Mouse (Mus musculus) neural tube, embryonic 14.5 days (tissue): ENCODE results near the gene Hfm1. TPM values are rescaled to one million over a fixed set of nuclear protein-coding genes. Genes with fewer than 3 reads are reported as not detected.
A peak's percentile ranks its signal among the peaks of the same experiment; 100 is the strongest.

Experiments used
- ATAC-seq: fragments of 200-750 bp; cut with Nextera tagmentation; 2 replicates; pipeline ENCODE4 v1.8.0; 2017; ENCODE audit warnings: low read depth, mild to moderate bottlenecking, moderate TSS enrichment, moderate library complexity
- H3K27ac ChIP-seq: fragments of 300-500 bp; sonication (generic); 2 replicates; pipeline ENCODE4 v1.5.1; 2014; ENCODE audit warnings: low read depth, mild to moderate bottlenecking, control low read depth, low read length, moderate library complexity, mixed read lengths
- H3K27me3 ChIP-seq: fragments of 300-500 bp; sonication (generic); 2 replicates; pipeline ENCODE4 v1.6.1; 2014; ENCODE audit warnings: low read length; ENCODE audit not compliant: control insufficient read depth, insufficient read depth
- H3K36me3 ChIP-seq: fragments of 300-500 bp; sonication (generic); 2 replicates; pipeline ENCODE4 v1.6.1; 2014; ENCODE audit warnings: low read length, mixed read lengths; ENCODE audit not compliant: control insufficient read depth, insufficient read depth
- H3K4me1 ChIP-seq: fragments of 300-500 bp; sonication (generic); 2 replicates; pipeline ENCODE4 v1.6.1; 2014; ENCODE audit warnings: low read length; ENCODE audit not compliant: control insufficient read depth, insufficient read depth
- H3K4me2 ChIP-seq: fragments of 300-500 bp; sonication (generic); 2 replicates; pipeline ENCODE4 v1.6.1; 2014; ENCODE audit warnings: mild to moderate bottlenecking, low read depth, low read length, control low read depth
- H3K4me3 ChIP-seq: fragments of 300-500 bp; sonication (generic); 2 replicates; pipeline ENCODE4 v1.5.1; 2014; ENCODE audit warnings: low read depth, low read length, control low read depth, mixed read lengths
- H3K9ac ChIP-seq: fragments of 300-500 bp; sonication (generic); replicated peaks from 2 replicates; pipeline ENCODE4 v1.6.1; 2014; ENCODE audit warnings: low read depth, mild to moderate bottlenecking, control low read depth, low read length, mixed read lengths
- H3K9me3 ChIP-seq: fragments of 300-500 bp; sonication (generic); 2 replicates; pipeline ENCODE4 v1.6.1; 2016; ENCODE audit warnings: low read length; ENCODE audit not compliant: control insufficient read depth
- WGBS: fragments of 180-500 bp; shearing (Covaris S2); extraction: QIAGEN DNeasy Blood & Tissue Kit; methylation state at CpG from one replicate; pipeline ENCODE4 v1.1.7; 2014; 5-methylcytosine and 5-hydroxymethylcytosine counted together
- polyA plus RNA-seq: library from polyadenylated mRNA; unstranded; fragments of >200 nt; fragmentation: Nextera tagmentation; extraction: Ambion mirVana; gene quantifications from 2 replicates; pipeline ENCODE4 v1.2.1, GENCODE M21; 2014

Hfm1 gene
- polyA plus RNA-seq, 1 experiment from 2014 or later: 8.4 TPM

DNA sequence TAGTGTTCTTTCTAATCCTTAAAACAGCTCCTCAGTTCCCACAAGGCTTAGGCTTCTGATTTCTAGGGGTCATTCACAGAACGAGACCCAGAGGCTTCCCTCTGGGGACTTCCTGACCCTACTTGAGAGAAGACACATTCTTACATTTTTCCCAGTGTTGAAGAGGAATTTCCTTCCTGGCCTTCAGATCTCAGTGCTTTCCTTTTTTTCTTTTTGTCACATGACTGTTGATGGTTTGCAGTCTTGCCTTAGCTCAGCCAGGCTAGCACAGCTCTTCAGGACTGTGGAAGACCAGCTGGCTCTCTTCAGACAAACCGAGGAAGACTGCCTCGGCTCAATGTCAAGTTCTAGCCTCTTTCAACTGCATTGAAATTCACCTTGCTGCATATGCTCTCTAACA lies 30.3 kb upstream of the Hfm1 start:
- Histone ChIP-seq H3K9me3 (no peaks in the 10 kb centered on the region), H3K9ac (no peak overlapping the region), H3K36me3 (no peaks in the 10 kb centered on the region), H3K4me2 (no peak overlapping the region), H3K4me1 (no peaks in the 10 kb centered on the region), H3K27me3 (no peaks in the 10 kb centered on the region), H3K27ac (no peak overlapping the region), H3K4me3 (no peak overlapping the region)
- whole genome bisulfite sequencing: 77% methylated on average over 3 of the region's 3 CpGs
- ATAC-seq: no peak

- H3K27ac ChIP-seq: no peak overlapping the region
- WGBS: 86% methylated on average over 6 of the region's 6 CpGs
- H3K27me3 ChIP-seq: no peaks in the 10 kb centered on the region
- H3K9me3 ChIP-seq: no peaks in the 10 kb centered on the region
- ATAC-seq: no peak
- no peaks in the 10 kb centered on the region for H3K36me3 ChIP-seq
- H3K4me2 ChIP-seq: no peak overlapping the region
- no peak overlapping the region for H3K9ac ChIP-seq
- H3K4me3 ChIP-seq: no peak overlapping the region
- H3K4me1 ChIP-seq: no peaks in the 10 kb centered on the region
These were observed 22.6 kb upstream of the Hfm1 start for GRCm38 (mm10) chr5:106948683-106949082.

DNA sequence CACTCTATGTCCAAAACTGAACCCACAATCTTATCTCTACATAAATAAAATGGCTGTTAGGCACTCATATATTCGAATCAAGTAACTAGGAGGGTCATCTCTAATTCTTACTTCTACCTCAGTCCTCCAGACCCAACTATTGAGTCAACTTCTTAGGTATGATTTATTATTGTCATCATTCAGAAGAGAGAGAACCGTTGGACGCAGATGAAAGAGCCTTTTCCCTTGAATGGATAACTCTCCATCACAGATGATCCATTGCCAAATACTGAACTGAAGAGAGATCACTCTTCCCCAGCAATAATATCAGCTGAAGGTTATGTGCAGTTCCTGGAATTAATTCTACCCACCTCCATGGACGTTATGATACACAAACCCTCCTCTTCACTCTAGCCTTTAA lies 20.2 kb upstream of the Hfm1 start:
- H3K4me1 ChIP-seq: no peaks in the 10 kb centered on the region
- WGBS: 86% methylated on average over 4 of the region's 4 CpGs
- no peak overlapping the region for H3K4me2 ChIP-seq
- H3K36me3 ChIP-seq: no peaks in the 10 kb centered on the region
- no peak overlapping the region for H3K4me3 ChIP-seq
- H3K27me3 ChIP-seq: no peaks in the 10 kb centered on the region
- H3K9ac ChIP-seq: no peak overlapping the region
- no peak overlapping the region for H3K27ac ChIP-seq
- no peak for ATAC-seq
- H3K9me3 ChIP-seq: no peaks in the 10 kb centered on the region

- H3K4me1 ChIP-seq: no peaks in the 10 kb centered on the region
- 78% methylated on average over 4 of the region's 4 CpGs for WGBS
- no peaks in the 10 kb centered on the region for H3K27me3 ChIP-seq
- H3K36me3 ChIP-seq: no peaks in the 10 kb centered on the region
- no peak overlapping the region for H3K9ac ChIP-seq
- no peak overlapping the region for H3K4me2 ChIP-seq
- H3K9me3 ChIP-seq: no peaks in the 10 kb centered on the region
- ATAC-seq: no peak
- H3K27ac ChIP-seq: no peak overlapping the region
- no peak overlapping the region for H3K4me3 ChIP-seq
These were observed 1.9 kb upstream of the Hfm1 start for GRCm38 (mm10) chr5:106927996-106928395.

DNA sequence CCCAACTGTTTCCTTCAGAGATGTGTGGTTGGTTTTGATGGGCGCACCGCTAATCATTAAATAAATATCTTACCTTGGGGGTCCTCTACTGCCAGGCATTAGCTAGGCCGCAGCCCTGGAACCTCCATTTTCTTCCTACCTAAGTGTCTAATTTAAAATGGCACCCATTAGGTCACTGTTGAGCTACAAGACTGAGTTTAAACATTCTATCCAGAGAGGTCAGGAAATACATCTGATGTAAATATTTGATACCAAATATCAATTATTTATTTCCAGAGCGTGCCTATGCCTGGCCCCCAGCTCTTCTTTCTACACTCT lies 207 bp upstream of the Hfm1 start:
- Histone ChIP-seq H3K4me1 (no peaks in the 10 kb centered on the region), H3K27ac (peak overlapping the region; percentile 82), H3K4me3 (peak overlapping the region; percentile 44), H3K4me2 (peak overlapping the region; percentile 48), H3K9me3 (no peaks in the 10 kb centered on the region), H3K9ac (peak overlapping the region; percentile 76), H3K27me3 (no peaks in the 10 kb centered on the region), H3K36me3 (no peaks in the 10 kb centered on the region)
- WGBS: 25% methylated on average over 4 of the region's 4 CpGs
- ATAC-seq: no peak; the same call in none of the 2 replicates

- no peaks in the 10 kb centered on the region for H3K36me3 ChIP-seq
- ATAC-seq: no peak
- no peaks in the 10 kb centered on the region for H3K9me3 ChIP-seq
- H3K4me1 ChIP-seq: no peaks in the 10 kb centered on the region
- no peak overlapping the region for H3K9ac ChIP-seq
- no peak overlapping the region for H3K4me2 ChIP-seq
- H3K4me3 ChIP-seq: no peak overlapping the region
- no peak overlapping the region for H3K27ac ChIP-seq
- no peaks in the 10 kb centered on the region for H3K27me3 ChIP-seq
These were observed 6.8 kb downstream of the Hfm1 start for GRCm38 (mm10) chr5:106919315-106919714.

DNA sequence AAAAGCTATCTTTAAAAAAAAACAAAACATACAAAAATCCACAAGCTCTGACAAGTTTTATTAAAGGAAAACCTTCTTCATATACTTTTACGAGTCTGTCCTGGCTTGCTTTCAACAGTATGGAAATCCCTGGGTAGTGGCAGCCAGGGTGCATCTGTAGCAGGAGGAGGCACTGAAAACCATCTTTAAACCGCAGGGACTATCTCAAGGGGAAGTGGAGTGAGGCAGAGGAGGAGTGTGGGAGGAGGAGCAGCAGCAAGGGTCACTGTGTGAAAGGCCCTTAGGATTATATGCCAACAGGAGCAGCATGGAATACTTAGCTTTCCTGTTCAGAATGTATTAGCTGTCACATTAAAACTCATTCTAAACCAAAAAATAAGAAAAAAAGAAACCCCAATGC lies 29.2 kb downstream of the Hfm1 start:
- H3K36me3 ChIP-seq: no peaks in the 10 kb centered on the region
- H3K4me2 ChIP-seq: no peak overlapping the region
- no peak for ATAC-seq
- H3K4me1 ChIP-seq: no peaks in the 10 kb centered on the region
- H3K9ac ChIP-seq: no peak overlapping the region
- H3K27me3 ChIP-seq: no peaks in the 10 kb centered on the region
- no peak overlapping the region for H3K4me3 ChIP-seq
- 74% methylated on average over 2 of the region's 2 CpGs for WGBS
- H3K9me3 ChIP-seq: no peaks in the 10 kb centered on the region
- no peak overlapping the region for H3K27ac ChIP-seq

DNA sequence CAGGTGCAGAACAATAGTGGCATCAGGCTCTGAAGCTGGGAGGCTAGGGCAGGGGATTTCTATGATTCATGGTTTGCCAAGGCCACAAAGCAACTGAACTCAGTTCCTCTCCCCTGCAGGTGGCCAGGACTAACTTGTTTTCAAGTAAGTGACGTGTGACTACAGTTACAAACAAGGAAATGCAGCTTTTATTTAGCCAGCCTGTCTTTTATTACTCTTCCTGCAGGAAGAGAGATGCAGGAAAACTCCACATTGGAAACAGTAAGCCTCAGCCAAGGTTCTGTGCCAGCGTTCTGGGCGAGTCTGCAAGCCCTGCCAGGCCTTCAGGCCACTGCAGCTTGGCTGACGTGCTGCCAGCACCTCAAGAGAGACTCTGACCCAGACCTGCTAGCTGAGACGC lies 34.3 kb downstream of the Hfm1 start:
- no peak for ATAC-seq
- Histone ChIP-seq H3K4me3 (no peak overlapping the region), H3K4me1 (no peaks in the 10 kb centered on the region), H3K9me3 (no peaks in the 10 kb centered on the region), H3K27ac (no peak overlapping the region), H3K9ac (no peak overlapping the region), H3K27me3 (no peaks in the 10 kb centered on the region), H3K36me3 (no peaks in the 10 kb centered on the region; the same call in 1 of the 2 replicates), H3K4me2 (no peak overlapping the region)
- 21% methylated on average over 5 of the region's 5 CpGs for WGBS

- 56% methylated on average over 1 of the region's 1 CpGs for WGBS
- H3K4me3 ChIP-seq: no peak overlapping the region
- ATAC-seq: no peak
These were observed 38.6 kb downstream of the Hfm1 start for GRCm38 (mm10) chr5:106887303-106888071.

More at GRCm38 (mm10) chr5:106887303-106888071, 38.6 kb downstream of the Hfm1 start:
- H3K36me3 ChIP-seq: no peaks in the 10 kb centered on the region; the same call in 1 of the 2 replicates
- H3K9ac ChIP-seq: no peak overlapping the region
- no peaks in the 10 kb centered on the region for H3K9me3 ChIP-seq
- H3K4me2 ChIP-seq: no peak overlapping the region
- H3K27ac ChIP-seq: no peak overlapping the region
- H3K4me1 ChIP-seq: no peaks in the 10 kb centered on the region
- no peaks in the 10 kb centered on the region for H3K27me3 ChIP-seq
